Mouse (Mus musculus): Measurements from ENCODE around the gene Havcr2. TPM values are rescaled to one million over a fixed set of nuclear protein-coding genes. Genes with fewer than 3 reads are reported as not detected.
"Not testable (repeated sequence)": the region's sequence is repeated elsewhere in the genome, so short reads cannot be mapped to it uniquely, and the experiment has no call there.

The Havcr2 gene
- 0.35 and 0.70 TPM in 2 replicates for polyA plus RNA-seq (2012; rRNA removed)

DNA sequence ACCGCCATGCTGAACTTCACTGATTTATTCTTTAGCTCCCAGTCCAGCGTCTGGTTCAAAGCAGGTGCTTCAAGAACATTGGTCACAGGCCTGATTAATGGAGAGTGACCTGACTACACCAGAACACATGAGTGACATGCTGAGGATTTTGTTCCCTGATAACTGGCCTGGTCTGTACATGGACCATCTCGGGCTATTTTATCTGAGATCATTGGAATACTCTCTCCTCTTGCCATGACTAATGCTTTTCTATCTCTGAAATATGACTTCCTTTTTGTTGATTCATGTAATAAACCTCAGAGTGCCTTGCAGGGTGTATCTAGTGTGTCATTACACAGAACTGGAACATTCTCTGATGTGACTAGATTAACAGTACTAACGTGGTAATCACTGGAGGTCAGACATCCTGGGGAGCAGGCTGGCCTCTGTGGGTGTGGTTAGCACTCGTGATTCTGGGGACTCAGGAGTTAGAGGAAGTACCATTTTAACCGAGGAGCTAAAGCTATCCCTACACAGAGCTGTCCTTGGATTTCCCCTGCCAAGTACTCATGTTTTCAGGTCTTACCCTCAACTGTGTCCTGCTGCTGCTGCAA, at the start of gene Havcr2:
Gene Havcr2 (plus strand): TSS at position 483 of the 593 bp plus-strand sequence.
- Histone ChIP-seq H3K27me3 (ENCODE audit: control insufficient read depth, insufficient read depth, low read length) (no peaks in the 10 kb centered on the region), H3K27ac (ENCODE audit: insufficient read depth, low read length) (no peak within 1 kb of the TSS), H3K4me3 (replicated peaks; ENCODE audit: insufficient read depth, low read depth, low read length) (no peak within 1 kb of the TSS), H3K4me1 (ENCODE audit: control insufficient read depth, insufficient read depth, low read length) (no peaks in the 10 kb centered on the region)
- no peak for DNase-seq
- WGBS, result 78% methylated on average over 6 of the region's 6 CpGs
- TF ChIP-seq CTCF (IDR thresholded peaks at IDR 0.05; ENCODE audit: borderline replicate concordance, insufficient read depth, low read depth, low read length) (no peak), POLR2A (IDR thresholded peaks at IDR 0.05; ENCODE audit: borderline replicate concordance, insufficient read depth, low read length) (no peak)

DNA sequence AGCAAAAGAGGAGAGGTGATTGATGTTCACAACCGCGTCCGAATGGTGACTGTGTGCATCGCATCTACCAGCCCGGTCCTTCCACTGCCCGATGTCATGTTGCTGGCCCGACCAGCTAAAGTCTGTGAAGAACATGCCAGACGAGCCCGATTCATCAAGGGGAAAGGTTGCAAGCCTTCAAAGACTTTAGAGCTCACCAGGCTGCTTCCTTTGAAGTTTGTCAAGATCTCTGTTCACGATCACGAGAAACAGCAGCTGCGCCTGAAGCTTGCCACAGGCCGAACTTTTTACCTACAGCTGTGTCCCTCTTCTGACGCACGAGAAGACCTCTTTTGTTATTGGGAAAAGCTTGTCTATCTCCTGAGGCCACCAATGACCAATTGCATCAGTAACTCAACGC, 49.7 kb upstream of the Havcr2 start:
- 94% methylated on average over 16 of the region's 16 CpGs for WGBS
- no peaks in the 10 kb centered on the region for H3K27me3 ChIP-seq (ENCODE audit: control insufficient read depth, insufficient read depth, low read length)
- no peaks in the 10 kb centered on the region for H3K4me1 ChIP-seq (ENCODE audit: control insufficient read depth, insufficient read depth, low read length)
- no peak overlapping the region for H3K27ac ChIP-seq (ENCODE audit: insufficient read depth, low read length)
- no peak for TF ChIP-seq POLR2A (IDR thresholded peaks at IDR 0.05; ENCODE audit: borderline replicate concordance, insufficient read depth, low read length)
- TF ChIP-seq CTCF (IDR thresholded peaks at IDR 0.05; ENCODE audit: borderline replicate concordance, insufficient read depth, low read depth, low read length), result no peak
- no peak overlapping the region for H3K4me3 ChIP-seq (replicated peaks; ENCODE audit: insufficient read depth, low read depth, low read length)
- DNase-seq, result no peak

DNA sequence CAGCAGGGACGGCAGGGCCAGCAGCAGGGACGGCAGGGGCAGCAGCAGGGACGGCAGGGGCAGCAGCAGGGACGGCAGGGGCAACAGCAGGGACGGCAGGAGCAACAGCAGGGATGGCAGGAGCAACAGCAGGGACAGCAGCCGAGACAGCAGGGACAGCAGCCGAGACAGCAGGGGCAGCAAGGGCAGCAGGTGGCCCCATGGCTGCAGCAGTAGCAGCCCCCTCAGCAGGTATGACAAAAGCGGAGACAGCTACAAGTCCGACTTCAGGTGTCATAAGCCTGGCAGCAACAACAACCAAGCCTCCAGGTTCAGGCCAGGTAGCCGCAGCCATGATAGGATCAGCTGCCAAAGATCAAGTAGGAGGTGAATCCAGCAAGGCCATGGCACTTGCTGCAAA, 48.0 kb upstream of the Havcr2 start:
- Histone ChIP-seq H3K4me3 (replicated peaks; ENCODE audit: insufficient read depth, low read depth, low read length) (no peak overlapping the region), H3K4me1 (ENCODE audit: control insufficient read depth, insufficient read depth, low read length) (no peaks in the 10 kb centered on the region), H3K27ac (ENCODE audit: insufficient read depth, low read length) (no peak overlapping the region), H3K27me3 (ENCODE audit: control insufficient read depth, insufficient read depth, low read length) (no peaks in the 10 kb centered on the region)
- 9% methylated on average over 10 of the region's 10 CpGs for WGBS
- DNase-seq, result peak; percentile 21 to 23
- TF ChIP-seq POLR2A (IDR thresholded peaks at IDR 0.05; ENCODE audit: borderline replicate concordance, insufficient read depth, low read length), result no peak
- TF ChIP-seq CTCF (IDR thresholded peaks at IDR 0.05; ENCODE audit: borderline replicate concordance, insufficient read depth, low read depth, low read length), result no peak

- WGBS, result 63% methylated on average over 2 of the region's 2 CpGs
Measured at GRCm38 (mm10) chr11:46410018-46410563, 44.6 kb upstream of the Havcr2 start.

GRCm38 (mm10) chr11:46418438-46418837, 36.3 kb upstream of the Havcr2 start:
- no peaks in the 10 kb centered on the region for H3K27me3 ChIP-seq (ENCODE audit: control insufficient read depth, insufficient read depth, low read length)
- WGBS, result 82% methylated on average over 1 of the region's 1 CpGs
- H3K27ac ChIP-seq (ENCODE audit: insufficient read depth, low read length), result no peak overlapping the region
- DNase-seq, result no peak
- no peaks in the 10 kb centered on the region for H3K4me1 ChIP-seq (ENCODE audit: control insufficient read depth, insufficient read depth, low read length)
- H3K4me3 ChIP-seq (replicated peaks; ENCODE audit: insufficient read depth, low read depth, low read length), result no peak overlapping the region
- no peak for TF ChIP-seq CTCF (IDR thresholded peaks at IDR 0.05; ENCODE audit: borderline replicate concordance, insufficient read depth, low read depth, low read length)
- no peak for TF ChIP-seq POLR2A (IDR thresholded peaks at IDR 0.05; ENCODE audit: borderline replicate concordance, insufficient read depth, low read length)

More at GRCm38 (mm10) chr11:46410018-46410563, 44.6 kb upstream of the Havcr2 start:
- no peak for DNase-seq
- no peaks in the 10 kb centered on the region for H3K27me3 ChIP-seq (ENCODE audit: control insufficient read depth, insufficient read depth, low read length)
- H3K4me3 ChIP-seq (replicated peaks; ENCODE audit: insufficient read depth, low read depth, low read length), result no peak overlapping the region
- TF ChIP-seq CTCF (IDR thresholded peaks at IDR 0.05; ENCODE audit: borderline replicate concordance, insufficient read depth, low read depth, low read length) (no peak), POLR2A (IDR thresholded peaks at IDR 0.05; ENCODE audit: borderline replicate concordance, insufficient read depth, low read length) (no peak)
- no peaks in the 10 kb centered on the region for H3K4me1 ChIP-seq (ENCODE audit: control insufficient read depth, insufficient read depth, low read length)
- H3K27ac ChIP-seq (ENCODE audit: insufficient read depth, low read length), result no peak overlapping the region

DNA sequence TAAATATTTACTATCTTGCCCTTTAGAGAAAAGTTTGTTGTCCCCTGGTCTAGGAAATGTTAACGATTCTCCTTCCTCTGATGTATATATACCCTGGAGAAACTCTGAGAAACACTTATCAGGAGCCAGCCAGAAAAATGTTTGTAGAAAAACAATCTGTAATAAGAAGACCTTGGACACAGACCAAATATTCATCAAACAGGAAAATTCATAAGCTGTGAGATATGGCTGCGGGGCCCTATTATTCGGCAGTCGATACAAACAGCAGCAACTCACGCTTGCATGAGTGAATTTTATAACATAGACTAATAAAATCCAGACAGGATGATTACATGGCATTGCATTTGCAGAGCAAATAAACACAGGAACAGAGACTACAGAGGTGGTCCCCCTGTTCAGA, 35.9 kb upstream of the Havcr2 start:
- 86% methylated on average over 5 of the region's 5 CpGs for WGBS
- no peaks in the 10 kb centered on the region for H3K4me1 ChIP-seq (ENCODE audit: control insufficient read depth, insufficient read depth, low read length)
- H3K4me3 ChIP-seq (replicated peaks; ENCODE audit: insufficient read depth, low read depth, low read length), result no peak overlapping the region
- DNase-seq, result no peak
- H3K27me3 ChIP-seq (ENCODE audit: control insufficient read depth, insufficient read depth, low read length), result no peaks in the 10 kb centered on the region
- H3K27ac ChIP-seq (ENCODE audit: insufficient read depth, low read length), result no peak overlapping the region
- no peak for TF ChIP-seq CTCF (IDR thresholded peaks at IDR 0.05; ENCODE audit: borderline replicate concordance, insufficient read depth, low read depth, low read length)
- no peak for TF ChIP-seq POLR2A (IDR thresholded peaks at IDR 0.05; ENCODE audit: borderline replicate concordance, insufficient read depth, low read length)

DNA sequence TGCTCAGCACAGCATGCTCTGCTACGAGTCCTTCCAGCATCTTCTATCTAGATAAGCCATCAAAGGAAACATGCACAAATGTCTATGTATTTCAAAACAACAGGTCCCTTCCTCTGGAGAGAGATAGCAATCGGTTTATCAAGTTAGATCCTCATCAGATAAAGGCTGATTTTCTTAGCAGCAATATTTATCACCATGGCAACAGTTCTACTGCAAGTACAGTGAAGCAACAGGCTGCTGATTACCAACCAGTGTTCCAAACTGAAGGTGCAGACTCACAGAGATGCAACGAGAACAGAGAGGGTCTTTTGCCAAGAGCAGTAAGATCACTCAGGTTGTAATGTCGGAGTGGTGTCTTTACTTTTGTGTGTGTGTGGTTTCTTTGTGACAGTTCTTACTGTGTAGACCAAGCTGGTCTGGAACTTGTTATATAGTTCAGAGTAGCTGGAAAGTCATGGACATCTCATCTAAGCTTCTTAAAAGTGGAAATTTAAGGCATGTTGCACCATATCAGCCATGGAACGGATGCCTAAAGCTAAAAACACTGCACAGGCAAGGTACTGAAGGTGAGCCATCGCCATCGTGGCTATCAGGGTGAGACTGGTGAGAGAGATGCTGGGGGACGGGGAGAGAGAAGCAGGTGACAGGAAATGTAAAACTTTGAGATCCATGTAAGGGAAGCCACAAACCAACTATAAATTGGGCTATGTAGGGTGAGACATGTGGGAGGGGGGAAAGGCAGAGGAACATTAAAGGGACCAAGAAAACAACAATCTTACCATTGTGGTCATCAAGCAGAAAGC, 33.4 kb upstream of the Havcr2 start:
- no peaks in the 10 kb centered on the region for H3K27me3 ChIP-seq (ENCODE audit: control insufficient read depth, insufficient read depth, low read length)
- 82% methylated on average over 8 of the region's 8 CpGs for WGBS
- H3K27ac ChIP-seq (ENCODE audit: insufficient read depth, low read length), result no peak overlapping the region
- no peak for TF ChIP-seq CTCF (IDR thresholded peaks at IDR 0.05; ENCODE audit: borderline replicate concordance, insufficient read depth, low read depth, low read length)
- no peak for TF ChIP-seq POLR2A (IDR thresholded peaks at IDR 0.05; ENCODE audit: borderline replicate concordance, insufficient read depth, low read length)
- DNase-seq, result no peak
- H3K4me1 ChIP-seq (ENCODE audit: control insufficient read depth, insufficient read depth, low read length), result no peaks in the 10 kb centered on the region
- no peak overlapping the region for H3K4me3 ChIP-seq (replicated peaks; ENCODE audit: insufficient read depth, low read depth, low read length)

DNA sequence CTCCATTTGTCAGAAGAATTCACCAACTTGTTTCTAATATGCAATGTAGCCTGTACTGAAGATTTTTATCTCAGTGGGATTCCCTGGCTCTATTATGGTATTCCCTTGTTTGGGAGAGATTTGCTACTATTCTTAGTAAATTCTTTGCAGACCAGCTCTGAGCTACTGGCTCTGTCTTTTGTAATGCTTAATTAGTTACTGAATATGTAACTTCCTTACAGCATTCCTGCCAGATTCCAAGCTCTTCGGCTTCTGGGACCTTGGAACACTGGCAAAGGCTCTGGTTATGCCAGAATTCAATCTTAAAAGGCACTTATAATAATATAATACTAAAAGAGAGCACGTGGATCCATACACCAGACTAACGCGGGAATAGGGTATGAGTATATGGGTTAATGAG, 26.6 kb upstream of the Havcr2 start:
- H3K4me3 ChIP-seq (replicated peaks; ENCODE audit: insufficient read depth, low read depth, low read length); H3K27ac ChIP-seq (ENCODE audit: insufficient read depth, low read length); H3K4me1 ChIP-seq (ENCODE audit: control insufficient read depth, insufficient read depth, low read length); H3K27me3 ChIP-seq (ENCODE audit: control insufficient read depth, insufficient read depth, low read length); DNase-seq: not testable (repeated sequence)
- 39% methylated on average over 4 of the region's 4 CpGs for WGBS

All from cerebellum, adult 2 months (tissue).